Mouse (Mus musculus): ENCODE results near the gene Hsph1. TPM values are rescaled to one million over a fixed set of nuclear protein-coding genes. Genes with fewer than 3 reads are reported as not detected.

Hsph1 gene
- polyA plus RNA-seq, 1 experiment from 2014 or later, result 97.7 TPM

- 85% methylated on average over 8 of the region's 8 CpGs for WGBS
Measured at GRCm38 (mm10) chr5:149607083-149607720, 29.0 kb downstream of the Hsph1 start.

GRCm38 (mm10) chr5:149603241-149603640 lies 32.9 kb downstream of the Hsph1 start:
- no peak overlapping the region for H3K9ac ChIP-seq (ENCODE audit: low read depth, low read length)
- no peak overlapping the region for H3K27ac ChIP-seq (ENCODE audit: low read depth, low read length)
- H3K4me3 ChIP-seq (ENCODE audit: low read length), result no peak overlapping the region
- 80% methylated on average over 3 of the region's 3 CpGs for WGBS
- no peaks in the 10 kb centered on the region for H3K27me3 ChIP-seq (replicated peaks; ENCODE audit: control insufficient read depth, insufficient read depth, low read length)
- ATAC-seq, result no peak
- H3K9me3 ChIP-seq (ENCODE audit: control insufficient read depth, low read length), result no peaks in the 10 kb centered on the region
- H3K36me3 ChIP-seq (ENCODE audit: control insufficient read depth, insufficient read depth, low read length), result no peaks in the 10 kb centered on the region
- no peaks in the 10 kb centered on the region for H3K4me1 ChIP-seq (ENCODE audit: control insufficient read depth, insufficient read depth, low read depth, low read length)
- H3K4me2 ChIP-seq (ENCODE audit: low read length), result no peak overlapping the region

More at GRCm38 (mm10) chr5:149607083-149607720, 29.0 kb downstream of the Hsph1 start:
- no peak overlapping the region for H3K27ac ChIP-seq (ENCODE audit: low read depth, low read length)
- H3K4me3 ChIP-seq (ENCODE audit: low read length), result no peak overlapping the region
- H3K36me3 ChIP-seq (ENCODE audit: control insufficient read depth, insufficient read depth, low read length), result no peaks in the 10 kb centered on the region
- no peaks in the 10 kb centered on the region for H3K27me3 ChIP-seq (replicated peaks; ENCODE audit: control insufficient read depth, insufficient read depth, low read length)
- no peaks in the 10 kb centered on the region for H3K9me3 ChIP-seq (ENCODE audit: control insufficient read depth, low read length)
- ATAC-seq, result no peak
- H3K4me2 ChIP-seq (ENCODE audit: low read length), result no peak overlapping the region
- H3K4me1 ChIP-seq (ENCODE audit: control insufficient read depth, insufficient read depth, low read depth, low read length), result peaks cover 4% of the 10 kb centered on the region
- no peak overlapping the region for H3K9ac ChIP-seq (ENCODE audit: low read depth, low read length)

DNA sequence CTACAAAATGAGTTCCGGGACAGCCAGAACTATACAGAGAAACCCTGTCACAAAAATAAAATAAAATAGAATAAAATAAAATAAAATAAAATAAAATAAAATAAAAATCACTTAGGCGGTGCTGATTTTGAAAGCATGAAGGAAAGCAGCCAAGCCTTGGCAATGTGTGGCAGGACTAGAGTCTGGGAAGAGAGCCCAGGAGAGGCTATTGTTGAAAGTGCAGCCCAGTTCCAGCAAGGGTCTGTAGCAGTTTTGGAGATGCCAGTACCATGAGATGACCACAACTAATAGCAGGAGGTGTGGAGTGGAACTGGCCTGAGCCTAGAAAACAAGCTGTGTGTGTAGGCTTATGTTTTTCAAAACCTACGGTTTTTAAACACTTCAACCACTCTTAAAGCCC lies 34.2 kb downstream of the Hsph1 start:
- Histone ChIP-seq H3K27me3 (replicated peaks; ENCODE audit: control insufficient read depth, insufficient read depth, low read length) (no peaks in the 10 kb centered on the region), H3K4me2 (ENCODE audit: low read length) (no peak overlapping the region), H3K4me1 (ENCODE audit: control insufficient read depth, insufficient read depth, low read depth, low read length) (no peaks in the 10 kb centered on the region), H3K36me3 (ENCODE audit: control insufficient read depth, insufficient read depth, low read length) (no peaks in the 10 kb centered on the region), H3K4me3 (ENCODE audit: low read length) (no peak overlapping the region), H3K9ac (ENCODE audit: low read depth, low read length) (no peak overlapping the region), H3K9me3 (ENCODE audit: control insufficient read depth, low read length) (no peaks in the 10 kb centered on the region), H3K27ac (ENCODE audit: low read depth, low read length) (no peak overlapping the region)
- ATAC-seq, result no peak
- WGBS, result 89% methylated on average over 3 of the region's 3 CpGs

DNA sequence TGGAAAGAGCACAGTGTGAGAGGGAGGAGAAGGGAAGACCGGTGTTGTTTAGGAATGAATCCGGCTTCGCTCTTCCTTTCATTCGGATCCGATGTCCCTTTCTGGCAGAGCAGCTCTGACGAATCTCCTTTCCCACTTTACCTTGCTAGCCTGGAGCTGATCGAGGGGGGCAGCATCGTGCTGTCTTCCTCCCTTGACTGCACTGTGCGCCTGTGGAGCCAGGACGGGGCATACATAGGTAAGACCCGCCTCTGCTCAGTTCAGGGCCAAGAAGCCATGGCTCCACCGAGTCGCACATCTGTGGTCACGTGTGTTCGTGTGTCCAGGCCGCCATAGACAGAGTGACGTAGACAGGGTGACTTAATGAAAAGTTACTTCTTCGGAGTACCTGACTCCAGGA lies 38.8 kb downstream of the Hsph1 start:
- Histone ChIP-seq H3K9ac (ENCODE audit: low read depth, low read length) (no peak overlapping the region), H3K4me3 (ENCODE audit: low read length) (no peak overlapping the region), H3K4me2 (ENCODE audit: low read length) (no peak overlapping the region), H3K4me1 (ENCODE audit: control insufficient read depth, insufficient read depth, low read depth, low read length) (no peaks in the 10 kb centered on the region), H3K27ac (ENCODE audit: low read depth, low read length) (no peak overlapping the region), H3K27me3 (replicated peaks; ENCODE audit: control insufficient read depth, insufficient read depth, low read length) (no peaks in the 10 kb centered on the region), H3K9me3 (ENCODE audit: control insufficient read depth, low read length) (no peaks in the 10 kb centered on the region), H3K36me3 (ENCODE audit: control insufficient read depth, insufficient read depth, low read length) (no peaks in the 10 kb centered on the region)
- WGBS, result 43% methylated on average over 18 of the region's 18 CpGs
- ATAC-seq, result no peak

DNA sequence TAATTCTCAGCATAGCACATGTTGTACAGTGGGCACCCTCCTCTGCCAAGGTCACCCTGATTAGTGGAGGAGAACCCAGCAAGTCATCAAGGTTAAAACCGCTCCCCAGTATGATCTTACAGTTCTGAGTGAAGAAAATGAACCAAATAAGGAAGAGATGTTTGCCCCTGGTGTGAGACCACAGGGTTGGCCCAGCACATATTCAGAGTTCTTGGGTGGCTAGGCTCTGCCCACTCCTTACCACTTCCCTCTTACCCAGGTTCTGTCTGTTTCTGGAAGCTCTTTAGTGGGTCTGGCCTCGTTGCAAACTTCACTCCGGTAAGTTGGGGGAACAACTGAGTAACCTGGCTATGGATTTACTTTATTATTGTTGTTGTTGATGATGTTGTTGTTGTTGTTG lies 42.0 kb downstream of the Hsph1 start:
- Histone ChIP-seq H3K27ac (ENCODE audit: low read depth, low read length) (no peak overlapping the region), H3K27me3 (replicated peaks; ENCODE audit: control insufficient read depth, insufficient read depth, low read length) (no peaks in the 10 kb centered on the region), H3K4me3 (ENCODE audit: low read length) (no peak overlapping the region), H3K4me1 (ENCODE audit: control insufficient read depth, insufficient read depth, low read depth, low read length) (no peaks in the 10 kb centered on the region), H3K36me3 (ENCODE audit: control insufficient read depth, insufficient read depth, low read length) (no peaks in the 10 kb centered on the region), H3K4me2 (ENCODE audit: low read length) (no peak overlapping the region), H3K9me3 (ENCODE audit: control insufficient read depth, low read length) (no peaks in the 10 kb centered on the region), H3K9ac (ENCODE audit: low read depth, low read length) (no peak overlapping the region)
- ATAC-seq, result no peak
- WGBS, result 89% methylated on average over 3 of the region's 3 CpGs

DNA sequence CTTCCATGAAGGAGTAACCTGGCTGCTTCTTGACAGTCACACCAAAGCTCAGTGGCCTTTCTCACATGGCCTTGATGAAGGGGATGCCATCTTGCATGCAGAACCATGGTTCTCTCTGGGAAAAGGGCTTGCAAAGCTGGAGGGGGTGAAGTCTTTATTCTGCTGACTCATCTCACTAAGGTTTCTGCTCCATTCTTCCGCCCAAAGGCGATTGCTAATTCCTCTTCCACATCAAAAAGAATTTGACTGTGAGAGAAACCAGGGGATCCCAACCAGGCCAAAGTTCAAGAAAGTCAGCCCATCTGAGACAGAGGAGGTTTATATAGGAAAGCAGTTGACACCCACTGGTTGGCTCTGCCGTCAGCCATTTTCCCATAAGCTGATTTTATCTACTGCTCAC lies 46.2 kb downstream of the Hsph1 start:
- Histone ChIP-seq H3K36me3 (ENCODE audit: control insufficient read depth, insufficient read depth, low read length) (no peaks in the 10 kb centered on the region), H3K4me2 (ENCODE audit: low read length) (no peak overlapping the region), H3K27ac (ENCODE audit: low read depth, low read length) (no peak overlapping the region), H3K4me1 (ENCODE audit: control insufficient read depth, insufficient read depth, low read depth, low read length) (no peaks in the 10 kb centered on the region), H3K4me3 (ENCODE audit: low read length) (no peak overlapping the region), H3K9me3 (ENCODE audit: control insufficient read depth, low read length) (no peaks in the 10 kb centered on the region), H3K9ac (ENCODE audit: low read depth, low read length) (no peak overlapping the region), H3K27me3 (replicated peaks; ENCODE audit: control insufficient read depth, insufficient read depth, low read length) (no peaks in the 10 kb centered on the region)
- no peak for ATAC-seq
- 69% methylated on average over 3 of the region's 3 CpGs for WGBS

DNA sequence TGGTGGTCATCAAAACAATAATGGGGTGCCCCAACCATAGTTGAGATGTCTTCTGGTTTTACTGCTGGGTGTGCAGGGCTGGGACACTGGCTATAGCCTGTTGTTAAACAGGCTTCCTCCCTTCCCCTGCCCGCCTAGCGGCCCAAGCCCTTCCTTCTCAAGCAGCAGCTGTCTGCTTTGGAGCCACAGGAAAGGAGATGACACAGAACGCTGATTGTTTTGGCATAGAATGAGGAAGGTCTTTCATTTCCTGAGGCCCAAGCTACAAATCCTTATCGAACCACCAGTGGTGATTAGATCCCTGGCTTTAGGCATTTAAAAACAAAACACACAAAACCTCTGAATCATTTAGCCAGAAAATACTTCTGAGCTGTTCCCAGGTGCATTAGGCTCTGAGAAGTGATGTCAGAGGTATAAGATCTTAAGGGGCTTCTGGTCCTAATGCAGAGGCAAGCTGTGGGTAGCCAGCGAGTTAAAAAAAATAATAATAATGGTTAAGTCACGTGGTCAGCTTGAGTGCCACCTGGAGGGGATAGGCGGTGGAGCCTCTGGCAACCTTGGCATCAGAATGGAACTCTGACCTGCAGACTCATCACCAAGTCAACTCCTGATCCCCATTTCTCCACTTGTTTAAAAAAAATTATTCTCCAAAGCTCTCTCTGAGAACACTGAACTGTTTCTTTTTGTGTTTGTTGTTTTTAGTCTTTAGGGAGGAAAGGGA lies 47.2 kb downstream of the Hsph1 start:
- no peaks in the 10 kb centered on the region for H3K27me3 ChIP-seq (replicated peaks; ENCODE audit: control insufficient read depth, insufficient read depth, low read length)
- no peaks in the 10 kb centered on the region for H3K4me1 ChIP-seq (ENCODE audit: control insufficient read depth, insufficient read depth, low read depth, low read length)
- H3K27ac ChIP-seq (ENCODE audit: low read depth, low read length), result no peak overlapping the region
- no peak overlapping the region for H3K9ac ChIP-seq (ENCODE audit: low read depth, low read length)
- no peaks in the 10 kb centered on the region for H3K36me3 ChIP-seq (ENCODE audit: control insufficient read depth, insufficient read depth, low read length)
- WGBS, result 66% methylated on average over 7 of the region's 7 CpGs
- no peaks in the 10 kb centered on the region for H3K9me3 ChIP-seq (ENCODE audit: control insufficient read depth, low read length)
- H3K4me3 ChIP-seq (ENCODE audit: low read length), result no peak overlapping the region
- no peak overlapping the region for H3K4me2 ChIP-seq (ENCODE audit: low read length)
- ATAC-seq, result no peak

GRCm38 (mm10) chr5:149587327-149587895 lies 48.8 kb downstream of the Hsph1 start:
- H3K9ac ChIP-seq (ENCODE audit: low read depth, low read length), result no peak overlapping the region
- no peaks in the 10 kb centered on the region for H3K9me3 ChIP-seq (ENCODE audit: control insufficient read depth, low read length)
- no peak overlapping the region for H3K27ac ChIP-seq (ENCODE audit: low read depth, low read length)
- H3K36me3 ChIP-seq (ENCODE audit: control insufficient read depth, insufficient read depth, low read length), result no peaks in the 10 kb centered on the region
- H3K4me1 ChIP-seq (ENCODE audit: control insufficient read depth, insufficient read depth, low read depth, low read length), result no peaks in the 10 kb centered on the region
- H3K27me3 ChIP-seq (replicated peaks; ENCODE audit: control insufficient read depth, insufficient read depth, low read length), result no peaks in the 10 kb centered on the region
- no peak overlapping the region for H3K4me2 ChIP-seq (ENCODE audit: low read length)
- WGBS, result 89% methylated on average over 11 of the region's 11 CpGs
- no peak for ATAC-seq
- no peak overlapping the region for H3K4me3 ChIP-seq (ENCODE audit: low read length)

- no peaks in the 10 kb centered on the region for H3K4me1 ChIP-seq (ENCODE audit: control insufficient read depth, insufficient read depth, low read depth, low read length)
- no peak overlapping the region for H3K27ac ChIP-seq (ENCODE audit: low read depth, low read length)
- ATAC-seq, result no peak
- H3K27me3 ChIP-seq (replicated peaks; ENCODE audit: control insufficient read depth, insufficient read depth, low read length), result no peaks in the 10 kb centered on the region
- H3K36me3 ChIP-seq (ENCODE audit: control insufficient read depth, insufficient read depth, low read length), result no peaks in the 10 kb centered on the region
- H3K9ac ChIP-seq (ENCODE audit: low read depth, low read length), result no peak overlapping the region
- no peak overlapping the region for H3K4me2 ChIP-seq (ENCODE audit: low read length)
- H3K4me3 ChIP-seq (ENCODE audit: low read length), result no peak overlapping the region
- WGBS, result 65% methylated on average over 10 of the region's 10 CpGs
- H3K9me3 ChIP-seq (ENCODE audit: control insufficient read depth, low read length), result no peaks in the 10 kb centered on the region
Measured at GRCm38 (mm10) chr5:149585910-149586309, 50.3 kb downstream of the Hsph1 start.
